Mouse (Mus musculus) spleen, adult 2 months (tissue): ENCODE measurements at regions not wholly inside any gene's neighbourhood (a gene's known extent, or its start where the extent isn't known, plus 50 kb on each side); places are given as distances from the start of the nearest gene placed in this dataset.

Source experiments
- CTCF ChIP-seq: fragments of 200-500 bp; IDR thresholded peaks from 2 replicates; pipeline ENCODE4 v1.5.1; 2011; ENCODE audit warnings: mild to moderate bottlenecking, inconsistent platforms; ENCODE audit not compliant: insufficient read depth, insufficient read length, insufficient replicate concordance; ENCODE audit errors: extremely low read depth
- POLR2A ChIP-seq: fragments of 200-500 bp; IDR thresholded peaks from 2 replicates; pipeline ENCODE4 v1.6.1; 2011; ENCODE audit warnings: low read depth, low read length, inconsistent platforms

DNA sequence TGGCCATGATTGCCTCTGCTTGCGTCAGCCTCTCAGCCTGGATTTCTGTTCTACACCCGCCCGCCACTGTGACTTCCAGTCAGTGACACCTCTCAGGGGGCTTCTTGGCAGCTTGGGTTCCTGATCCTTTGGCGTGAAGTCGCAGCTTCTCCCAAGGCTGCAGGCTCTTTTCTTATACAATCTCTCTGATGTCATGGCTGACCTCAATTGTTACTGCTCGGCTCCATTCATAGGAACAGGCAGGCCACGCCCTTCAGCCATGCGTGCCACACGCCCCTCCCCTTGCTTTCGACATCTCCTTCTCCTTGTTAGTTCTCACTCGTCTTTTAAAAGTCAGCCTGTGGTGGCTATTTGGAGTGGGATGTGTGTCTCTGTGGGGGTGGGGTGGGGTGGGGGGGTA is 97.1 kb upstream of the Lemd2 start:
- TF ChIP-seq POLR2A (no peak), CTCF (no peak)
